Mouse (Mus musculus) CD4-positive, CD25-positive, alpha-beta regulatory T cell, adult 2 months (primary cell): ENCODE measurements around the gene 1700018B08Rik.

Source experiments
- DNase-seq: peaks from one replicate; pipeline ENCODE4 v3.0.0-alpha.2; 2012; ENCODE audit warnings: low read depth, low spot score

1700018B08Rik gene

DNA sequence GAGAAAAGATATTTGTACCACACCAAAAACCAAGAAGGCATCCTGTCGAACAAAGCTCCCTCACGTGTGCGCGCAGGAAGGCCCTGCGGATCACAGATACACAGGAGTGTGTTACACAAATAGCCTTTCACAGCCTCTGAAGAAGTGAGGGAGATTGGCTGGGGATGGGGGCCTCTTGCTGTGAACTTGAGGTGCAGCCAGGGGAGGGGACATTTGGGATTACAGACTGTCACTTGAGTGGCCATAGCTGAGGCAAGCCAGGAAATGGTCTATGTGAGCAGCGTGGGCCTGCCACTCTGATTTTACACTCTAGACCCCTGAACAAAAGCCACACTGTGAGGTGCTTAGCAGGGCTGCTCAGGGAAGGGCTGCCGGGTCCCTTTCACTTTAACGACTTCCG lies 32.4 kb downstream of the 1700018B08Rik start:
- DNase-seq: no peak

DNA sequence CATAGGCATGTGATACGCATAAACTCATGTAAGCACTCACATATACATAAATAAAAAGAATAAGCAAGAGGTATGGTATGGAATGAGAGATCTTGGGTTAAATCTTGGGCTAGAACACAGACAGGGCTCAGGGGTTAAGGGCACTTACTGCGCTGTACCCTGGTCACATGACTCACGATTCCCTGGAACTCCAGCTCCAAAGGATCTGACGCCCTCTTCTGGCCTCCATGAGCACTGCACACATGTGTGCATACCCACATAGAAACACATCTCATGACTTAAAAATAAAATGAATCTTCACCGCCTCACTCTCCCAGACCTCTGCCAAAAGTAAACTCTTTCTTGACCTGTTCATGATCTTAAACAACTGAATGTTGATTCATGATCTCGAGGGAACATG lies 46.5 kb downstream of the 1700018B08Rik start:
- DNase-seq: no peak

DNA sequence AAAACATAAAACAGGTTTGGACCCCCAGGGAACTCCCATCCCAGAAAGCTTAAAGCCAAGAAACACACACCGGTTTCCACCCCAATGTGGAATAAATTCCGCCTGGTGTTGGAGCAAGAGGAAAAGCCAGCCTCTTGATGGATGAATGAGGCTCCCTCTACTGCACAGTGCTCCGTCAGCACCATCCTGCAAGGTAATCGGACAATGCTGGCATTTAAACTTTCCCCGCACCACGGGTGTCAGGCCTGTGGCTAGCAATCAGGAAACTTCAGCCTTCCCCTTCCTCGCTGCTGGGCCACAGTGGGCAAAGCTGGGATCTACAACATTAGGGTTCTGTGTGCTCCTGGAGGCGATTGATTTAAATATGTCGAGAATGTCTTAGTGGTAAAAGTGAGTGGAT lies 52.5 kb downstream of the 1700018B08Rik start:
- DNase-seq: no peak

DNA sequence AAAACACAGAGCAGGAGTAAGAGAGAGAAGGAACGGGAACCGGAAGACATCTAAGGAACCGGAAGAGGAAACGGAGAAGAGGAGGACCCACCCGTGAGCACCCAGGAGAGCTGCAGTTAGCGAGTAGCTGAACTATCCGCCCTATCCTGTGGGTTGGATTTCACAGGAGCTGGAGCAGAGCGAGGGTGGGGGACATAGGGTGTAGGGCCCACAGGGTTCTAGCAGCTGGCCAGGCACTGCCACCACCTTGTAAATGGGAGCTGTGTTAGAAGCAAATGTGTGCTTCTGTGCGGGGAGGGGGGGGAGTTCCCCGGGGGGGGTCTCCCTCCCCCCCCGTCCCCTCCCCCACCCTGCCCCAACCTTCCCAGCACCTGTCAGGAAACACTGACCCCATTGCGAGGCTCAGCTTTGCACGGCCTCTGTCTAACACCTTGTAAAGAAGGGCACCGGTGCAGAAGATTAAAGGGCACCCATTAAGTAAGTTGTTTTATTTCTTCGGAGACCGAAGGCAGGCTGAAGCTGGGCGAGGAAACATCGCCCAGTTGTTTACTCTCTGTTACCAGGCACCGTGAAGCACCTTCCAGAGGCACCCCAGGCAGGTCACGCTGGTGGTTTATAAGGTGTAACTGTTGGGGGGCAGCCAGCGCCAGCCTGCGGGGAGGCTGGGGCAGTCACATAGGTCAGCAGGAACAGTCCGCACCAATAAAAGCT lies 59.9 kb downstream of the 1700018B08Rik start:
- DNase-seq: no peak
